Mouse (Mus musculus): ENCODE measurements around the gene Auts2. TPM values are rescaled to one million over a fixed set of nuclear protein-coding genes. Genes with fewer than 3 reads are reported as not detected.

Gene Auts2
- polyA plus RNA-seq, 1 experiment: 0.01 TPM

DNA sequence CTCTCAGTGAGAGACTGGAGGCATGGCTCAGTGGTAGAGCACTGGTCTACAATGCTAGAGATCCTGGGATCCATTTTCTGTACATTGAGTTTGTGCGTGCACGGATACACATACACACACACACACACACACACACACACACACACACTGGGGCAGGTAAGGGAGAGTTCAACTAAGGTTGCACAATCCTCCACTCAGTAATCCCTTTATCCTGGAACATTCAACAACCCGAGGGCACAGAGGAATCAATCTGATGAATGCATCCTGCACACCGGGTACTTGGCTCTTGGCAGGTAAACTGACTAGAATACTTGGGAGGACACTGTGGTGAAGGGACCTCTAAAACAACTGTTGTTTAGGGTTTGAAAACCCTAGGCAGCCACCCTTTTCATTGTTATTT is 1033.8 kb downstream of the Auts2 start:
- no peak overlapping the region for H3K4me3 ChIP-seq (replicated peaks)
- no peaks in the 10 kb centered on the region for H3K9me3 ChIP-seq (ENCODE audit: control insufficient read depth, low read length)
- no peaks in the 10 kb centered on the region for H3K36me3 ChIP-seq (ENCODE audit: control insufficient read depth)
- H3K27me3 ChIP-seq (ENCODE audit: control insufficient read depth): no peaks in the 10 kb centered on the region
- no peaks in the 10 kb centered on the region for H3K4me1 ChIP-seq (ENCODE audit: control insufficient read depth)
- no peak for TF ChIP-seq TAL1 (IDR thresholded peaks at IDR 0.05; ENCODE audit: low read length)
- TF ChIP-seq GATA1 (IDR thresholded peaks at IDR 0.05; ENCODE audit: low read length): no peak

GRCm38 (mm10) chr5:131498865-131499264 is 1044.3 kb downstream of the Auts2 start:
- Histone ChIP-seq H3K36me3 (ENCODE audit: control insufficient read depth) (no peaks in the 10 kb centered on the region), H3K27me3 (ENCODE audit: control insufficient read depth) (no peaks in the 10 kb centered on the region), H3K4me1 (ENCODE audit: control insufficient read depth) (no peaks in the 10 kb centered on the region), H3K4me3 (replicated peaks) (no peak overlapping the region), H3K9me3 (ENCODE audit: control insufficient read depth, low read length) (peaks cover 2% of the 10 kb centered on the region; the same call in 1 of the 2 replicates)
- TF ChIP-seq GATA1 (IDR thresholded peaks at IDR 0.05; ENCODE audit: low read length) (no peak), TAL1 (IDR thresholded peaks at IDR 0.05; ENCODE audit: low read length) (no peak)

GRCm38 (mm10) chr5:131496517-131497216 is 1046.5 kb downstream of the Auts2 start:
- Histone ChIP-seq H3K9me3 (ENCODE audit: control insufficient read depth, low read length) (peaks cover 2% of the 10 kb centered on the region; the same call in 1 of the 2 replicates), H3K27me3 (ENCODE audit: control insufficient read depth) (no peaks in the 10 kb centered on the region), H3K4me3 (replicated peaks) (no peak overlapping the region), H3K36me3 (ENCODE audit: control insufficient read depth) (no peaks in the 10 kb centered on the region), H3K4me1 (ENCODE audit: control insufficient read depth) (no peaks in the 10 kb centered on the region)
- no peak for TF ChIP-seq GATA1 (IDR thresholded peaks at IDR 0.05; ENCODE audit: low read length)
- TF ChIP-seq TAL1 (IDR thresholded peaks at IDR 0.05; ENCODE audit: low read length): no peak

GRCm38 (mm10) chr5:131494564-131494963 is 1048.6 kb downstream of the Auts2 start:
- no peak for TF ChIP-seq TAL1 (IDR thresholded peaks at IDR 0.05; ENCODE audit: low read length)
- no peak for TF ChIP-seq GATA1 (IDR thresholded peaks at IDR 0.05; ENCODE audit: low read length)
- peaks cover 2% of the 10 kb centered on the region; the same call in 1 of the 2 replicates for H3K9me3 ChIP-seq (ENCODE audit: control insufficient read depth, low read length)

DNA sequence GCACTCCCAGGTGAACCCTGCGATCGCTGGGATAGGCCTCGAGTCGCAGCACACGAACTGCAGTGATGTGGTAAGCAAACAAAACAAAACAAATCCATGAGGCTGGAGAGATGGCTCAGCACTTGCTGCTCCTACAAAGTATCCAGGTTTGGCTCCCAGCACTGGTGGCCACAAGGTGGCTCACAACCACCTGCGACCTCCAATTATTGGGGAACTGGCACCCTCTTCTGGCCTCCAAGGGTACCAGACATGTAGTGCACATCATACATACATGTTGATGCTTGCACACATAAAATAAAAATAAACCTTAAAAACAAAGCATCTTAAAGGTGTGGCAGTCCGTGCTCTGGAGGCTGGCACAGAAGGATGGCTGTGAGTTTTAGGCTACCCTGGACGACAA is 1050.6 kb downstream of the Auts2 start:
- TF ChIP-seq TAL1 (IDR thresholded peaks at IDR 0.05; ENCODE audit: low read length) (no peak), GATA1 (IDR thresholded peaks at IDR 0.05; ENCODE audit: low read length) (no peak)
- H3K9me3 ChIP-seq (ENCODE audit: control insufficient read depth, low read length): no peaks in the 10 kb centered on the region; the same call in 1 of the 2 replicates
- H3K4me1 ChIP-seq (ENCODE audit: control insufficient read depth): no peaks in the 10 kb centered on the region

More at GRCm38 (mm10) chr5:131494564-131494963, 1048.6 kb downstream of the Auts2 start:
- no peak overlapping the region for H3K4me3 ChIP-seq (replicated peaks)
- no peaks in the 10 kb centered on the region for H3K4me1 ChIP-seq (ENCODE audit: control insufficient read depth)
- H3K36me3 ChIP-seq (ENCODE audit: control insufficient read depth): no peaks in the 10 kb centered on the region
- no peaks in the 10 kb centered on the region for H3K27me3 ChIP-seq (ENCODE audit: control insufficient read depth)

DNA sequence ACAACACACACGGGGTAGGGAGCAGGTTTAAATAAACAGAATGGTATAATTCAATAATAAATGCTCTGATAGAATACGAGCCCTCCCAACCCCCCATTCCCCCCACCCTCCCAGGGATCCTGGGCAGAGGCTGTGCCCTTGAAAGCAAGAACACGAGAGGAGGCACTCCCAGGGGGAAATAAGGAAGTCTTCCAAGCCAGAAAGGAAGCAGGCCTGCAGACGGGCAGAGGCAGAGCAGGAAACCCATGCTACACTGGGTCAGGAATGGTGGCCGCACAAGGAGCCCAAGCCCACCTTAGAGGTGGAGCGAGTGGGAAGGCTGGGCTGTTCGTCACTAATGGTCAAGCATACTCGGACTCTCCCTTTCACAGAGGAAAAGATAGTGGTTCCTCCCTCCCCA is 1051.3 kb downstream of the Auts2 start:
- Histone ChIP-seq H3K27me3 (ENCODE audit: control insufficient read depth) (no peaks in the 10 kb centered on the region), H3K9me3 (ENCODE audit: control insufficient read depth, low read length) (no peaks in the 10 kb centered on the region; the same call in 1 of the 2 replicates), H3K36me3 (ENCODE audit: control insufficient read depth) (no peaks in the 10 kb centered on the region), H3K4me3 (replicated peaks) (no peak overlapping the region), H3K4me1 (ENCODE audit: control insufficient read depth) (no peaks in the 10 kb centered on the region)
- TF ChIP-seq TAL1 (IDR thresholded peaks at IDR 0.05; ENCODE audit: low read length) (no peak), GATA1 (IDR thresholded peaks at IDR 0.05; ENCODE audit: low read length) (no peak)

More for the DNA sequence above, 1050.6 kb downstream of the Auts2 start:
- no peak overlapping the region for H3K4me3 ChIP-seq (replicated peaks)
- H3K36me3 ChIP-seq (ENCODE audit: control insufficient read depth): no peaks in the 10 kb centered on the region
- no peaks in the 10 kb centered on the region for H3K27me3 ChIP-seq (ENCODE audit: control insufficient read depth)

GRCm38 (mm10) chr5:131490811-131491210 is 1052.3 kb downstream of the Auts2 start:
- Histone ChIP-seq H3K27me3 (ENCODE audit: control insufficient read depth) (no peaks in the 10 kb centered on the region), H3K4me1 (ENCODE audit: control insufficient read depth) (no peaks in the 10 kb centered on the region), H3K36me3 (ENCODE audit: control insufficient read depth) (no peaks in the 10 kb centered on the region), H3K4me3 (replicated peaks) (no peak overlapping the region), H3K9me3 (ENCODE audit: control insufficient read depth, low read length) (peaks cover 5% of the 10 kb centered on the region; the same call in 1 of the 2 replicates)
- TF ChIP-seq GATA1 (IDR thresholded peaks at IDR 0.05; ENCODE audit: low read length) (no peak), TAL1 (IDR thresholded peaks at IDR 0.05; ENCODE audit: low read length) (no peak)

- no peaks in the 10 kb centered on the region for H3K27me3 ChIP-seq (ENCODE audit: control insufficient read depth)
- no peak overlapping the region for H3K4me3 ChIP-seq (replicated peaks)
- H3K4me1 ChIP-seq (ENCODE audit: control insufficient read depth): no peaks in the 10 kb centered on the region
- H3K36me3 ChIP-seq (ENCODE audit: control insufficient read depth): no peaks in the 10 kb centered on the region
- no peak for TF ChIP-seq TAL1 (IDR thresholded peaks at IDR 0.05; ENCODE audit: low read length)
- TF ChIP-seq GATA1 (IDR thresholded peaks at IDR 0.05; ENCODE audit: low read length): no peak
- peaks cover 5% of the 10 kb centered on the region; the same call in 1 of the 2 replicates for H3K9me3 ChIP-seq (ENCODE audit: control insufficient read depth, low read length)
These were observed 1053.3 kb downstream of the Auts2 start for GRCm38 (mm10) chr5:131489846-131490245.

- TF ChIP-seq GATA1 (IDR thresholded peaks at IDR 0.05; ENCODE audit: low read length) (no peak), TAL1 (IDR thresholded peaks at IDR 0.05; ENCODE audit: low read length) (no peak)
- peaks cover 8% of the 10 kb centered on the region for H3K9me3 ChIP-seq (ENCODE audit: control insufficient read depth, low read length)
These were observed 1056.6 kb downstream of the Auts2 start for GRCm38 (mm10) chr5:131486527-131486926.

More at GRCm38 (mm10) chr5:131486527-131486926, 1056.6 kb downstream of the Auts2 start:
- H3K27me3 ChIP-seq (ENCODE audit: control insufficient read depth): no peaks in the 10 kb centered on the region
- no peaks in the 10 kb centered on the region for H3K4me1 ChIP-seq (ENCODE audit: control insufficient read depth)
- H3K36me3 ChIP-seq (ENCODE audit: control insufficient read depth): no peaks in the 10 kb centered on the region
- no peak overlapping the region for H3K4me3 ChIP-seq (replicated peaks)
